Mouse (Mus musculus): Measurements from ENCODE around the gene Gpat2.

DNA sequence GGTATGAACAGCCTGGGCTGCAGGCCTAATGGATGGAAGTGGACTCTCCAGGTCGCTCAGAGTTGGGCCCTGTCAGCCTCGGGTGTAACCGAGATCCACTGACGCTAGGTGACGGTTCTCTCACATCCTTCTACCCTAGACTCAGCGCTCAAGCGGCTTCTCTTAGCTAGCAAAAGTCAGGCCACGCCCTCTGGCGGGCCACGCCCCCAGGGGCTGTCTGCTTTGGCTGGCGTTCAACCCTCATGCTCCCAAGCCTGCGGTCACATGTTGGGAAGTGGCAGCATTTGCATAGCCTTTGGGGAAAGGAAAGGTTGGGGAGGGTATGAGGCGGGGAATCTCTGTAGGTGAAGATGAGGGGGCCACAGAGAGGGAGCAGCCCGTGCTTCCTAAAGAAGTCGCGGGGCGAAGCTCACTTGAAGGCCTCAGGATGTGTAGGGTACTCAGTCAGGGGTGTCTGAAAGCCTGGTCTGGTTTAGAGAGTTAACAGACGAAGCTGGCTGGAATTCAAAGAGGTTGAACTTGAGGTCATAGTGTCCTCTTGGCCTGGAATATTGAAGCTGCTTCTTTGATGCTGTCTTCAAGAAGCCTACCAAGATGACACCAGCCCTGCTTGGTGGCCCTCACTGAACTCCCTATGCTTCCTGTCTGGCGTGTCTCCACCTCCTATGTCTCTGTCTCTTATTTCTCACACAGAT, 59.6 kb downstream of the Gpat2 start:
- TF ChIP-seq CTCF (IDR thresholded peaks at IDR 0.05; ENCODE audit: extremely low read depth, insufficient read depth, low read length) (no peak), POLR2A (IDR thresholded peaks at IDR 0.05; ENCODE audit: extremely low read depth, insufficient read depth, low read length) (no peak)
